Mouse (Mus musculus): ENCODE results near the gene Slc51b. TPM values are rescaled to one million over a fixed set of nuclear protein-coding genes. Genes with fewer than 3 reads are reported as not detected.

Gene Slc51b
- polyA plus RNA-seq, 1 experiment from 2014 or later = not detected

DNA sequence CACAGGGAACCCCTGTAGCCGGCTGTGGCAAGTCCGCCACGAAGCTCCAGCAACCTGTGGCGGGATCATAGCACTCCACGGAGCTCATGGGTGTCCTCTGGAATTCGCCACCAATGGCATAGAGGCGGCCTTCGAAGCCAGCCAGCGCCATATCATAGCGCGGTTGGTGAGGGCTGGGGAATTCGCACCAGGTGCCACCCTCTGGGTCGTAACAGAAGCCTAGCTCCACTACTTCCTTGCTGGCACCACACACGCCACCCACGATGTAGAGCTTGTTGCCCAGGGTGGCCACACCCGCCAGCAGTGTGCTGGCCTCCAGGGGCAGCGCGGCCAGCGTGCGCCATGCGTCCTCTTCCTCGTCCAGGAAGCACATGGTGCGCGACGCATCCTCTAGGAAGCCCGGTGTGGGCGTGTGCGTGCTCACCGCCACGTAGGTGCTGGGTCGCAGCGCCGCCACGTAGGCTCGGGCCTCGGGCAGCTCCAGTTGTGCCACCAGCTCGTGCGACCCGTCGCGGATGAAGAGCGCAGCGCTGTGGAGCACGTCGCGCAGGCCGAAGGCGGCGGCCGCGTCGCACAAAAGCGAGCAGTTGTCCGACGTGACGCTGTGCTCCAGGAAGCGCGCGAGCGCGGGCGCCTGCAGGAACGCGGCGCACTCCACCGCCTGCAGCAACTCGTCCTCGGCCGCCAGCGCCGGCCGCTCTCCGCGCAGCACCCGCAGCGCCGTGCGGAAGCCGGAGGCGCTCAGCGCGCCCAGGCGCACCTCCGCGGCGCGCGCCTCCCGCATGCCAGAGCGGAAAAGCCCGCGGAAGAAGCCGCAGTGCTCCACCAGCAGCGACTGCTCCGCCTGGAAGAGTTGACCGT is 31.8 kb downstream of the Slc51b start:
- Histone ChIP-seq H3K27ac (no peak overlapping the region), H3K9ac (peak overlapping the region; percentile 55), H3K4me1 (replicated peaks) (peaks cover 16% of the 10 kb centered on the region), H3K4me3 (peak overlapping the region; percentile 51), H3K36me3 (no peaks in the 10 kb centered on the region), H3K9me3 (replicated peaks) (no peaks in the 10 kb centered on the region), H3K27me3 (peaks cover 29% of the 10 kb centered on the region), H3K4me2 (peak overlapping the region; percentile 74)
- 12% methylated on average over 96 of the region's 96 CpGs for WGBS
- ATAC-seq (replicated peaks; ENCODE audit: insufficient number of reproducible peaks, insufficient read depth, low FRiP score, low read depth) = peak; percentile 40

DNA sequence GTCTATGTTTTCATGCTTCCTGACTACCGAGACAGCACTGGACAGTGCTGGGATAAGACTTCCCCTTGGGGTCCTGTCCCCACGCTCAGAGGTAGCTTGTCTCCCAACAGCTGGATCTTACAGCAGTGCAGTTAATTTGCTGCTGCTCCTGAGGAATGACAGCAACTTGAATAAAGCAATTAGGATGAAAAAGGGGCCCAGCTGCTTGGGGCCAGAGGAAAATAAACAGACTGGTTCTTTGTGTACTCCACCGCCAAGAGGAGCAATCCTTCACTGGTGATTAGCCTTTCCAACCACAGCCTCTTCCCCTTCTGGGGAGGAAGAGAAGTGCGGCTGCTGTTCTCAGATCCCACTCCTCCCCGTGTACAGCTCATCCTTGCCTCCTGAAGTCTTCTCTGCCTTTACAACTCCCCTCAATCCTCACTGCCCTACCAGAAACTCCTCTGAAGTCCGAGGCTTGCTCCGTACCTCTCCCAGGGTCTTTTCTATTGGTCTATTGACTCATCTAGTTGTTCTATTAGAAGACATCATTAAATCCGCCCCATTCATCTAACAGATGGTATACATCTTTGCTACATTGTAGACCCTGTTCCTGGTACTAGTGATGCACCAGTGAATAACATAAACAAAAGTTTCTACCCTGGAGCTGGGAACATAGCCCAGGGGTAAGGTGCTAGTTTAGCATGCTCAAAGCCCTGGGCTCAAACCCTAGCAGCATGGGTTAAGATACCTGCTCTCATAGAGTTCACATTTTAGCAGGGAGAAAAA is 36.2 kb downstream of the Slc51b start:
- Histone ChIP-seq H3K4me2 (no peak overlapping the region), H3K27me3 (peaks cover 20% of the 10 kb centered on the region), H3K27ac (no peak overlapping the region), H3K4me3 (no peak overlapping the region), H3K4me1 (replicated peaks) (peaks cover 15% of the 10 kb centered on the region), H3K36me3 (no peaks in the 10 kb centered on the region), H3K9ac (no peak overlapping the region), H3K9me3 (replicated peaks) (no peaks in the 10 kb centered on the region)
- 0 out of 2 replicates have a peak, but pooled peaks have one; percentile 49 for ATAC-seq (replicated peaks; ENCODE audit: insufficient number of reproducible peaks, insufficient read depth, low FRiP score, low read depth)
- WGBS = 39% methylated on average over 8 of the region's 8 CpGs

DNA sequence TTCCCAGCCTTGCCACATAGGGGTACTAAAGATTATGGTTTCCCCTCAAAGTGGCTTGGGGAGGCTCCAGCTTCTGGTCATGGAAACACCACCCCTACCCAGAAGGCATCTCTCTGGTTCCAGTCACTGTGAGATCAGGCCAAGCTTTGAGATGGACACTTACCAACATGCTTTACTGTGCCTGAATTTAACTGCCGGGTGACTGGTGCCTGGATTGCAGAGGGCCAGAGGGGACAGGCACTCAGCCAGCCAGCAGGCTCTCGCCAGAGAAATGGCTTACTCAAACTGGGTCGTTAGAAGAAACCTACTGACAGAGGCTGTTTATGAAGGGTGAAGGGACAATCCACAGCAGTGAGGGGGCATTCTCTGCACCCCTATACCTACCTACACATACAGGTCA is 38.5 kb downstream of the Slc51b start:
- ATAC-seq (replicated peaks; ENCODE audit: insufficient number of reproducible peaks, insufficient read depth, low FRiP score, low read depth) = no peak
- Histone ChIP-seq H3K27me3 (no peaks in the 10 kb centered on the region; the same call in 1 of the 2 replicates), H3K4me3 (no peak overlapping the region), H3K36me3 (no peaks in the 10 kb centered on the region), H3K9ac (no peak overlapping the region), H3K4me2 (no peak overlapping the region), H3K9me3 (replicated peaks) (no peaks in the 10 kb centered on the region), H3K27ac (no peak overlapping the region), H3K4me1 (replicated peaks) (peaks cover 16% of the 10 kb centered on the region)
- WGBS = 49% methylated on average over 3 of the region's 3 CpGs

DNA sequence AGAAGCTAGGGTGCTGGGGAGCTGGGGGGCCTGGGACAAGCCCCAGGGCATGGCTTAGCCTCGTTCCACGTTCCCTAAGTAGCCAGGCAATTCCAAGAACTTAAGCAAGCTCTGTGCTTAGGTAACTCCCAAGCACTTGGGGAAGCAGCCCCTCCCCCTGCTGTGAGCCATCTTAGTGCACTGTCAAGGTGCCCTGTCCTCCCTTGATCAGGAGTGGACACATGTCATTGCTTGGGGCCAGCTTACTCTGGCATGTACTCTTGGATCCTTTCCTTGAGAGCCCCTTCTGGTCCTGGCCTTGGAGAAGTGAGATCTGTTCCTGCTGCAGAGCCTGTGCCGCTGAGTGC is 40.0 kb downstream of the Slc51b start:
- peaks cover 16% of the 10 kb centered on the region for H3K4me1 ChIP-seq (replicated peaks)
- no peaks in the 10 kb centered on the region for H3K36me3 ChIP-seq
- H3K9ac ChIP-seq = no peak overlapping the region
- H3K4me2 ChIP-seq = no peak overlapping the region
- 47% methylated on average over 3 of the region's 3 CpGs for WGBS
- ATAC-seq (replicated peaks; ENCODE audit: insufficient number of reproducible peaks, insufficient read depth, low FRiP score, low read depth) = no peak
- no peaks in the 10 kb centered on the region for H3K27me3 ChIP-seq
- no peaks in the 10 kb centered on the region for H3K9me3 ChIP-seq (replicated peaks)
- H3K27ac ChIP-seq = no peak overlapping the region
- no peak overlapping the region for H3K4me3 ChIP-seq

- Histone ChIP-seq H3K27me3 (no peaks in the 10 kb centered on the region), H3K4me1 (replicated peaks) (peaks cover 16% of the 10 kb centered on the region), H3K4me2 (no peak overlapping the region), H3K27ac (no peak overlapping the region), H3K9me3 (replicated peaks) (no peaks in the 10 kb centered on the region), H3K9ac (no peak overlapping the region), H3K4me3 (no peak overlapping the region), H3K36me3 (no peaks in the 10 kb centered on the region)
- ATAC-seq (replicated peaks; ENCODE audit: insufficient number of reproducible peaks, insufficient read depth, low FRiP score, low read depth) = no peak
- WGBS = 59% methylated on average over 6 of the region's 6 CpGs
These were observed 40.6 kb downstream of the Slc51b start for GRCm38 (mm10) chr9:65382031-65382750.

DNA sequence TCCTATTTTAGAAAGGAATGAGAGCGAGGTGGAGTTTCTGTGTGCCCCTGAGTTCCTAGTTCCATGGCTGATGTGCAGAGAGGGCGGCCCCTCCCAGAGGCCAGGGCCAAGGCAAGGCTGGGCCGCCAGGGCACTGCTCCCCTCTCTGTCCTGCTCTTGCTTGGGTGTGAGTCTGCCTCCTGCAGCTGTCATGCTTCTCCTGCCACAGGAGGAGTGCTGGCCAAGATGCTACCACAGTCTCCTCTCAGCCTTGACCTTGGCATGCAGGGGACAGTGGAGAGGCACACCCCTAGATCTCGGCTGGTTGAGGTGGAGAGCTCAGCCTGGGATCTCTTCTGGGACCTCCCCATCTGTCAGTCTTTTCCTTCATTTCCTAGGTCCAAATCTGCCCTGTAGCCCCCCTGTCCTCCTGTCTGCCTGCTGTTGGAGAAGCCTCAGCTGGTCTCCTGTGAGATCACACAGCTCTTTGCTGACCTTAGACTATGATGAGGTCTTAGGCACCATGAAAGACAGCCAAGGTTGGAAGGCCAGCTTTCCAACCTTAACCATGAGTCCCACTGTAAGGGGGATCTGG is 41.7 kb downstream of the Slc51b start:
- Histone ChIP-seq H3K4me3 (no peak overlapping the region), H3K4me2 (no peak overlapping the region), H3K27me3 (no peaks in the 10 kb centered on the region), H3K27ac (no peak overlapping the region), H3K9me3 (replicated peaks) (no peaks in the 10 kb centered on the region), H3K9ac (no peak overlapping the region), H3K4me1 (replicated peaks) (peaks cover 16% of the 10 kb centered on the region), H3K36me3 (no peaks in the 10 kb centered on the region)
- WGBS = 67% methylated on average over 4 of the region's 4 CpGs
- no peak for ATAC-seq (replicated peaks; ENCODE audit: insufficient number of reproducible peaks, insufficient read depth, low FRiP score, low read depth)

GRCm38 (mm10) chr9:65375163-65375934 is 47.4 kb downstream of the Slc51b start:
- no peak for ATAC-seq (replicated peaks; ENCODE audit: insufficient number of reproducible peaks, insufficient read depth, low FRiP score, low read depth)
- no peaks in the 10 kb centered on the region for H3K4me1 ChIP-seq (replicated peaks)

DNA sequence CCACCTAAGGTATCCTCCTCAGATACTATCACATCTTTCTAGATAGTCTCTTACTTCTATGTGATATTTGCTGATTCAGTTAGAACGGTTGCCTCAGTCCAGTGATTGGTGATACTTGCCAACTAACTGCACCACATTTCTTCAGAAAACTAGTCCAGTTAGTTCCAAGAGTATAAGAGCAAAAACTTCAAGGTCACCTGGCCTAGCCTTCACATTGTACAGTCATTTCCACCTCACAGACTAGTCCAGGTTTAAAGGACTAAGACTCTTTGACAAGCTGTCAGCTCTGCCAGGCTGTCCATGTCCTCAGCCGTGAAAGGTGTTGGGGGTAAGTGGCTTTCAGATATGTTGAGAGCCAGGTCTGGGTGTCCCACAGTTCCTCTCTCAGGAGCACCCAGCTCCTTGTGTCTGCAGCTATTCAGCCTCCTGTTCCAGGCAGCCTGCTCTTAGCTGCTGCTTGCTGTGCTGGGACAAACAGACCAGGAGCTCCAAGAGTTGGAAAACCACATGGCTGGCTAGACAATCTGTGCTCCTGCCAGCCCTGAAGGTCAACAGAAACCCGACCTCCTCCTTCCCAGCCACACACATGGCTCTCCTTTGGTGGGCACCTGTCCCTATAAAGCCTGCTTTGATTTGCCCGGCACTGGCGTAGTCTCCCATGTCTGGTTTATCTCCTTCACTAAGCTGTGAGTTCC is 48.1 kb downstream of the Slc51b start:
- ATAC-seq (replicated peaks; ENCODE audit: insufficient number of reproducible peaks, insufficient read depth, low FRiP score, low read depth) = no peak
- H3K4me3 ChIP-seq = no peak overlapping the region
- H3K4me2 ChIP-seq = no peak overlapping the region
- no peaks in the 10 kb centered on the region for H3K4me1 ChIP-seq (replicated peaks)
- H3K27ac ChIP-seq = no peak overlapping the region
- H3K9me3 ChIP-seq (replicated peaks) = no peaks in the 10 kb centered on the region
- H3K27me3 ChIP-seq = no peaks in the 10 kb centered on the region
- no peaks in the 10 kb centered on the region for H3K36me3 ChIP-seq
- no peak overlapping the region for H3K9ac ChIP-seq
- WGBS = 64% methylated on average over 5 of the region's 5 CpGs

More at GRCm38 (mm10) chr9:65375163-65375934, 47.4 kb downstream of the Slc51b start:
- 77% methylated on average over 9 of the region's 9 CpGs for WGBS
- H3K9ac ChIP-seq = no peak overlapping the region
- H3K4me2 ChIP-seq = no peak overlapping the region
- H3K4me3 ChIP-seq = no peak overlapping the region
- no peaks in the 10 kb centered on the region for H3K36me3 ChIP-seq
- no peaks in the 10 kb centered on the region for H3K9me3 ChIP-seq (replicated peaks)
- H3K27ac ChIP-seq = no peak overlapping the region
- H3K27me3 ChIP-seq = no peaks in the 10 kb centered on the region

DNA sequence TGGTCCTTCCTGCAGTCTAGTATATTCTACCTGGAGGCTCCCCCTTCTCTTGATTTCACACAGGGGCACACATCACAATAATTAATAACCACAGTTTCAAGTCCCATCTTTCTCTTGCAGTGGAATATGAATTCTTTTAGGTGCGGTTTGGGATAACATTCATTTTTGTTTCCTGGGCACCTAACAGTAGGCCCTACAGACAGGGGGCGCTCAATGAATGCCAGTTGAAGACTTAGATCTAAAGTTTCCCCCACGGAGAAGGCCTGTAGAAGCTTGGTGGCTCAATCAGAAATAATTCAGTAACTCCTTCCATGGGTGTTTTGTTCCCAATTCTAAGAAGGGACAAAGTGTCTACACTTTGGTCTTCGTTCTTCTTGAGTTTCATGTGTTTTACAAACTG is 50.3 kb downstream of the Slc51b start:
- Histone ChIP-seq H3K4me2 (no peak overlapping the region), H3K9ac (no peak overlapping the region), H3K27ac (no peak overlapping the region), H3K9me3 (replicated peaks) (no peaks in the 10 kb centered on the region), H3K36me3 (no peaks in the 10 kb centered on the region), H3K4me3 (no peak overlapping the region), H3K4me1 (replicated peaks) (no peaks in the 10 kb centered on the region), H3K27me3 (no peaks in the 10 kb centered on the region)
- no peak for ATAC-seq (replicated peaks; ENCODE audit: insufficient number of reproducible peaks, insufficient read depth, low FRiP score, low read depth)
- 65% methylated on average over 4 of the region's 4 CpGs for WGBS

DNA sequence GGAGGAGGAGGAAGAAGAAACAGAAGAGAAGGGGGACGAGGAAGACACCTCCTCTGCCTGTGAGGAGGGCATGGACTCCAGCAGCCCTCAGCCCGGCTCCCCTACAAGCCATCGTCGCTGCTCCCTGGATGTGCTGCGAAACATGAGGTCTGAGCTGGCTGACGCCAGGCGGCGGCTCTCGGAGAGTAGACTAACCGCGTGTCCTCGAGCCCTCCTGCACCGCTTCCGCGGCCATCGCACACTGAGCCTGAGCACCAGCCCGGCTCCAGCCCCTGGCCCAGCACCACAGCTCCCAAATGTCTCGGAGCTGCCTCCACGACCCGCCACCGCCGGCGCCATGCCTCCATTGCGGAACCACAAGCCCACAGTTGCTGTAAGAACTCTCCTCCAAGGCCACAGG is 51.0 kb downstream of the Slc51b start:
- 77% methylated on average over 24 of the region's 24 CpGs for WGBS
- no peak overlapping the region for H3K4me2 ChIP-seq
- no peak overlapping the region for H3K27ac ChIP-seq
- H3K4me1 ChIP-seq (replicated peaks) = no peaks in the 10 kb centered on the region
- H3K27me3 ChIP-seq = no peaks in the 10 kb centered on the region
- H3K9me3 ChIP-seq (replicated peaks) = no peaks in the 10 kb centered on the region
- H3K4me3 ChIP-seq = no peak overlapping the region
- no peak for ATAC-seq (replicated peaks; ENCODE audit: insufficient number of reproducible peaks, insufficient read depth, low FRiP score, low read depth)
- H3K9ac ChIP-seq = no peak overlapping the region
- no peaks in the 10 kb centered on the region for H3K36me3 ChIP-seq

All from heart, embryonic 15.5 days (tissue).